Mouse (Mus musculus): Measurements from ENCODE around the gene Dclre1b.

DNA sequence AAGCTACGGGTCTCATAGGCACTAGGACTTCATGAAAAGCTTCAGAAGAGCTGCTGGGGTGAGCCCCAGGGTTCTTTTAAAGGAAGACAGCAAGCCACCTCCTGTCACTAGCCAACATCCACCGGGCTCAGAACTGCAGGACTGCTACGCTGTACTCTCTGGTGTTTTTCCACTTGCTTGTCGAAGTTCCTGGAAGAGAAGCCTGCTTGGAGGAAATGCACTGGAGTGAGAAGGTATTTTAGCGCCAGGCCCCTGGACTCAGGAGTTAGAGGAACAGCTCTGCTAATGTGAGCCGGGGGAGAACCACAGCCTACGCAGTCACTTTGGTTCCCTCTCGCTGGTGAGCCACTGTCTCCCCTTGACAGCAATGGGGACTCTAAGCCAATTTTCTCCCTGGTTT, 6.4 kb downstream of the Dclre1b start:
- TF ChIP-seq CTCF (IDR thresholded peaks at IDR 0.05; ENCODE audit: insufficient read depth, low read depth, low read length), result no peak
- no peak for TF ChIP-seq POLR2A (IDR thresholded peaks at IDR 0.05; ENCODE audit: insufficient read depth, low read depth, low read length)

Data from olfactory bulb, adult 2 months (tissue).